Mouse (Mus musculus): ENCODE measurements at regions not wholly inside any gene's neighbourhood (a gene's known extent, or its start where the extent isn't known, plus 50 kb on each side); places are given as distances from the start of the nearest gene placed in this dataset.
"Not testable (repeated sequence)": the region's sequence is repeated elsewhere in the genome, so short reads cannot be mapped to it uniquely, and the experiment has no call there.

DNA sequence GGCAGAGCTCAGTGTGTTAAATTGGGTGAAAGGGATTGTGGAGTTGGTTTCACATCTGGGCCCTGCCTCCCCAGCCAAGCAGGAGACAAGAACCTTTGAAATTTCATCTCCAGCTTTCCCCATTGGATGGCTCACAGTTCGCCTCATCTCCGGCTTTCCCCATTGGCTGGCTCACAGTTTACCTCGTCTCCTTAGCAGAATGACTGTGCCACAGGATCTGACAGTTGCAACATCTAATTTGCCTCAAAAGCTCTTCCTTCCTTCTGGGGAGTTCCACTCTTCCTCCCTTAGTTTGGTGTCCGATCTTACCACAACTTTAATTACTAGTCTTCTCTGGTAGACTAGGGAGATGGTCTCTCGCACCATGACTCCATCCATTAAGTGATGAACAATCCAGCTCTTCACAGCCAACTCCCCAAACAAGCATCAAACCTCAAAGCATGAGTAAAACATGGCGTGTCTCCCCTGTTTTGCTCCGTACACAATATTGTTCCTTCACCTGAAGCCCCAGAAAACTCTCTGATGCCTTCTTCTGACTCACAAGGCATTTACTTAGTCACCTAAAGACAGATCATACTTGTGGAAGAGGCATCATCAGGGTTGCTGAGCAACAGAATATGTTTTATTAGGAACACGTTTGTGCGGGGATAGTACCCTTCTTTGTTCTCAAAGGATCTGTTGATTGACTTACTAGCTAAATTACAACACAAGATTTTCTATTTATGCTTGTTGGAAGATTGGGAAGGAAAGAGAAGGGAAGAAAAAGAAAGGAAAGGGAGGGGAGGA is 199.1 kb upstream of the Serp2 start:
- DNase-seq (ENCODE audit: low spot score in 2 of 2) = no peak

GRCm38 (mm10) chr14:76753734-76754133 is 197.0 kb upstream of the Serp2 start:
- no peak for DNase-seq (ENCODE audit: low spot score in 2 of 2)

- DNase-seq (ENCODE audit: low spot score in 2 of 2) = no peak
Measured at GRCm38 (mm10) chr14:76749178-76749577, 192.5 kb upstream of the Serp2 start.

DNA sequence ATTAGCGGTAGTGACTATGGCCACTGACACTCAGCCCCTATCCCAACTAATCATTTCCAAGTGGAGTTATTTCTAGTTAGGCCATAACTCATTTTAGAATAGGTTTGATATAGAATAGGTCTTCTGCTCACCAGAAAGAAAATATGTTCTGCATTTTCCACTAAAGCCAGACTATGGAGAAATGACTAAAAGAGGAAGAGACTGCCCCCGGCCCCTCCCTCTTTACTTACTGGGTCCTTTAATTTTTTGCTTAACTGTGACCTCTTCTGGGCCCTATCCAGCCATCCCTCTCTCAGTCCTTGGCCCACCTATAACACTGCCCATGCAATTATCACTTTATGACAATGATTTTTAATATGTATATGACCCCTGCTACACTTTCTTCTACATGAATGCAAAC is 192.0 kb upstream of the Serp2 start:
- no peak for DNase-seq (ENCODE audit: low spot score in 2 of 2)

DNA sequence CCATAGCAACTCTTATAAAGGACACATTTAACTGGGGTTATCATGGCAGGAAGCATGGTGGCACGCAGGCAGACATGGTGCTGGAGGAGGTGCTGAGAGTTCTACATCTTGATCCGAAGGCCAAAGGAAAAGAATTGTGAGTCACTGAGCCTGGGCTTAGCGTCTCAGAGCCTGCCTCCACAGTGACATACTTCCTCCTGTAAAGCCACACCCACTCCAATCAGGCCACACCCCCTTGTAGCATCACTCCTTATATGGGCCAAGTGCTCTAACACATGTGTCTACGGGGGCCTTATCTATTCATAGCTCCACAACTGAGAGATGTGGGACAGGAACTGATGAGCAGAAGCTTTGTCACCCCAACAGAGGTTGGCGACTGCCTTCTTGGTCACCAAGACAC is 191.1 kb upstream of the Serp2 start:
- DNase-seq (ENCODE audit: low spot score in 2 of 2) = no peak

GRCm38 (mm10) chr14:76746282-76746681 is 189.6 kb upstream of the Serp2 start:
- DNase-seq (ENCODE audit: low spot score in 2 of 2) = no peak

- no peak for DNase-seq (ENCODE audit: low spot score in 2 of 2)
Measured at GRCm38 (mm10) chr14:76744674-76745433, 188.2 kb upstream of the Serp2 start.

DNA sequence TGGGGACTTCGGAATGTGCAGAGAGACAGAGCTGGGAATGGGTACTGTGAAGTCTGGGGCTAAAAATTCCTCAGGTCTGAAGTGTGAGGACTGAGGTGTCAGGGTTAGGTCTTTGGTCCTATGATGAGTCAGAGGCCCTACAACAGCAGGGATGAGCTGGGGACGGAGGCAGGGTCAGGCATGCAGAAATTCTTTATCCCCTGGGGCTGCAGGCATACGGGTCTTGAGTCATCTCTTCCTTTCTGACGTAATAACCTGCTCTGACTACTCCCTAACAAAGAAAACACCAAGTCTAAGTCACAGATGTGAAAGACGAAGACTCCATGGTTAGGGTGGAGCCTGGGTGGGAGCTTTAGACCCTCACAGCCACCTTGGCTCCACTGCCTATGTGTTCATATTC is 185.6 kb upstream of the Serp2 start:
- no peak for DNase-seq (ENCODE audit: low spot score in 2 of 2)

- no peak for DNase-seq (ENCODE audit: low spot score in 2 of 2)
Measured at GRCm38 (mm10) chr14:76739836-76740597, 183.3 kb upstream of the Serp2 start.

DNA sequence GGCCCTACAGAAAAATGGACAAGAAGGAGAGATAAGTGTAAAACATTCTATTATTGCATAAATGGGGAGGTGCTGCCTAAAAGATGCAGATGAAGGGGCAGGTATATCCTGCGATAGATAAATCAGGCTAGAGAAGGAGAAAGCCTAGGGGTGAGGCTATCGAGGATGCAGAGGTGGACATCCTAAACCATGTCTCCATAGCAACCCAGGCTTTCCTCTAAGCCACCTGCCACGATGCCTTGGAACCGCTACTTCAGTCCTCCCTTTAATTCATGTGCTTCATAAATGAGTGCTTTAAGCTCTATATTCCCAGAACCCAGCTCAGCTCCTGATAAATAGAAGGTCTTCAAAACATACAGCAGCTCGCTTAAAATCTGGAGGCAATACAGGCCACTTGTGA is 179.3 kb upstream of the Serp2 start:
- DNase-seq (ENCODE audit: low spot score in 2 of 2) = no peak

- DNase-seq (ENCODE audit: low spot score in 2 of 2) = no peak
Measured at GRCm38 (mm10) chr14:76735107-76735506, 178.4 kb upstream of the Serp2 start.

DNA sequence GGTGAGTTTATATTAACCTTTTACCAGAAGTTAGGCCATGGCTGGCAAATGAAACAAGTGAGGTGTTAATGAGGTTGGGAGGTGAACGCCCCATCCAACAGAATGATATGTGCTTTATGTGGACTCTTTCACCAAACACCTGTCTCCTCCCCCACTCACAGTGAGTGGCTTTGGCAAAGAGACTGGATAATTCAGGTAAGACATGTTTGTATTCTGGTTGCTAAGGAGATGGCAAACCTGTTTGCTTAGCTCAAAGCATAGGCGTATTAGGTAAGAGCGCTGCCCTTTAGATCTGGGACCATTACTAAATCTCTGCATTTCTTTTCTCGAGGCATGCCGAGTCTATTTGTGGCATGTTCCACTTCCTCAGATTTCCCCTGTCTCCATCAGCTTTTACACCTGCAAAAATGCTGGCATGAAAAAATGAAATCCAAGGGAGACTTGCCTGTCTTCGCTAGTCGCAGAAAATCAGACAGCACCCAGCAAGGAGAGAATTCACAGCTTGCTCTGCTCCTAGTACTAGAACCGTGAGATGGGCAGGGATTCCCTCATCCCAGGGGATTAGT is 176.7 kb upstream of the Serp2 start:
- no peak for DNase-seq (ENCODE audit: low spot score in 2 of 2)

GRCm38 (mm10) chr14:76731096-76731986 is 174.7 kb upstream of the Serp2 start:
- DNase-seq (ENCODE audit: low spot score in 2 of 2) = peak in 1 of 2 experiments; percentile 33

DNA sequence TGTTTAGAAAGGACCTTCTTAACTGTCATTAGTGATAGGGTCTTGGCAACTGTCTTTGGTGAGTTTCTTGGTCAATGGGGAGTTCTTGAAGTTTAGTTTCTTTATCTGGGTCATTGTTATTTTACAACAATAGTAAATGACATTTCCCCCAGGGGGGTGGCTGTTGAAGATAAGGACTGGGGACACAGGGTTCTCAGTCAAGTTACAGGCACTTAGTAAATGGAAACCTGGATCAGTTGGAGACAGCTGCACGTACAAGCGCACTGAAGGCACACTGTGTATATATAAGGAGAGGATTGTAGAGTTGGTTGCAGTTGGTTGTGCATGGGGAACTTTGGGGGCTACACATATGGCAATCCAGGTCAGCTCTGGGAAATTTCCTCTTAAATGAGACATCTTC is 169.2 kb upstream of the Serp2 start:
- no peak for DNase-seq (ENCODE audit: low spot score in 2 of 2)

DNA sequence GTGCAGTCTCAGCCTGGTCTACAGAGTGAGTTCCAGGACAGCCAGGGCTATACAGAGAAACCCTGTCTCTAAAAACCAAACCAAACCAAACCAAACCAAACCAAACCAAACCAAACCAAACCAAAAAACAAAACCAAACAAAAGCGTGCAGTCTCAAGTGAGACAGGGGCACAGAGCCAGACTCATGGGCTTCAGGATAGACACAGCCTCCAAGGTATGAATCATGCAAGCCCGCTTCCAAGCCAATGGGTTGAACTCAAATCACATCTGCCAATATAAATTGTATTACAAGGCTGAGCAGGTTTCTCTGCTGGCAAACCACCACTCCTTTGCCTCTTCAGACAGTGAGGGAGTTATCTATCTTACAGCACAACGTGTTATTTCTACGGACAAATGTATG is 168.5 kb upstream of the Serp2 start:
- DNase-seq (ENCODE audit: low spot score in 2 of 2) = not testable (repeated sequence)

GRCm38 (mm10) chr14:76724826-76725225 is 168.1 kb upstream of the Serp2 start:
- DNase-seq (ENCODE audit: low spot score in 2 of 2) = no peak

DNA sequence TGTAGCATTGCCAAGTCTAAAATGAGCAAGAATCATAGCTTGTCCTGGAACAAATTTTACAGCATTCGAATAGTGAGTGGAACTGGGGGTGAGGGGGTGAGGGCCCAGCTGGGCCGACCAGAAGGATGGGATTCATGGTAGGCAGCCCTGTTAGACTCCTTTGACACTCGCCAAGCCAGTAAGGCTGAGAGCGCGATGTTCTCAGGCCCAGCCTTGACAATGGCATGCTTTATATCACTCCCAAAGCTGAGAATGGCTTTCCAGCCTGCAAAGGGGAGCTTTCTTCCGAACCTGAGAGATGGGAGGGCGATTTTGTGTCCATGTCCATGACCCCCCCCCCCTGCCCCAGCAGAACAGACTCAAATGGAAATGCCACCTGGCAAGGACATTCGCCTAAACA is 167.7 kb upstream of the Serp2 start:
- no peak for DNase-seq (ENCODE audit: low spot score in 2 of 2)

GRCm38 (mm10) chr14:76723551-76723950 is 166.9 kb upstream of the Serp2 start:
- no peak for DNase-seq (ENCODE audit: low spot score in 2 of 2)

DNA sequence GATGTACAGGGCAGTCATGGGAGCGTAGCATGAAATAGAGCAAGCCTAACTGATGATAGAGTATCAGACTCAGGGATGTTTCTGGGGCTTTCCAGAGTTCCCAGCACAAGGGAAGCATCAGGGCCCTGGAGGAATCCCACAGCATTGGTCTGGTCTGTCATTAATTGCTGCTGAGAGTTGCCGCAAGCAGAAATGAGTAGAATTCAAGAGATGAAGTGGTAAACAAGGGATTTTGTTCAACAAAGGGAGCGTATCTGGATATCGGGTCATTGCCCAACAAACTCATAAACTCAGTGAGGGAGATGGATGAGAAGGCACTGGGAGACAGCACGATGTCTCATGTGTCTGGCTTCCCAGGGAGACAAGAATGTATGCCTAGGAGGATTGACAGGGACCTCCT is 165.6 kb upstream of the Serp2 start:
- no peak for DNase-seq (ENCODE audit: low spot score in 2 of 2)

DNA sequence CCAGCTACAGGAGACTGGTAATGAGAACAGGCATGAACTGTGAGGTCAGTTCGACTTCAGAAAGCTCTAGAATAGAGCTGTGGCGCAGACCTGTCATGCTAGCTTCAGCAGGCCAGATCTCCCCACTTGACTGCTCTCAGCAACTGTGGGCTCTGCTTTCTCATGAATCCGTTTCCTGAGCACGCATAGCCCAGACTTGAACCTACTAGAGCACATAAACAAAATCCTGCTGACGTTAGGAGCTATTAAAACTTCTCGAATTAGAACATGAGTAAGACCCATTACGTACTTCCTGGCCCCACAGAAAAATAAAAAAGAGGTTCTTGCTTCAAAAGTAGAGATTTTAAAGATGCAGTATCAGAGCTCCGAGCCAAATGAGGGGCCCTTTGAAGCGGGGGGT is 165.1 kb upstream of the Serp2 start:
- no peak for DNase-seq (ENCODE audit: low spot score in 2 of 2)

GRCm38 (mm10) chr14:76717081-76717480 is 160.4 kb upstream of the Serp2 start:
- no peak for DNase-seq (ENCODE audit: low spot score in 2 of 2)

All from urinary bladder, adult 18-20 months (tissue).